Mouse (Mus musculus) central nervous system, embryonic 14 days (tissue): Measurements from ENCODE around the gene Bid. TPM values are rescaled to one million over a fixed set of nuclear protein-coding genes. Genes with fewer than 3 reads are reported as not detected.

ENCODE experiments used
- polyA plus RNA-seq: library from polyadenylated mRNA; depleted of rRNA; stranded (reverse); fragments of >200 nt; gene quantifications from 2 replicates; pipeline ENCODE4 v1.2.3, GENCODE M21; 2012; rRNA removed

Bid gene
- polyA plus RNA-seq, result 21.2 and 21.9 TPM in 2 replicates

GRCm38 (mm10) chr6:120916074-120916971, at the start of gene Bid:
TSS of gene Bid (minus strand) at chr6:120916853.

Other genes with a start within 250 kb of the Bid start
- gene Slc25a18, start 143.3 kb downstream of the Bid start, polyA plus RNA-seq, result 6.2 and 7.1 TPM in 2 replicates
- gene Atp6v1e1, start 94.1 kb downstream of the Bid start, polyA plus RNA-seq, result 166 and 171 TPM in 2 replicates
- gene Bcl2l13, start 80.6 kb downstream of the Bid start, polyA plus RNA-seq, result 23.8 and 27.8 TPM in 2 replicates
- gene Mical3, start 214.1 kb upstream of the Bid start, polyA plus RNA-seq, result 33.6 and 35.2 TPM in 2 replicates